Mouse (Mus musculus): ENCODE data around the gene Trex1.
A peak's percentile ranks its signal among the peaks of the same experiment; 100 is the strongest.

GRCm38 (mm10) chr9:109038086-109038895 lies 21.2 kb downstream of the Trex1 start, which contains the start of gene Shisa5:
- TF ChIP-seq POLR2A (IDR thresholded peaks at IDR 0.05; ENCODE audit: insufficient read depth, low read depth, low read length), result peak; percentile 86
- no peak for TF ChIP-seq EP300 (IDR thresholded peaks at IDR 0.05; ENCODE audit: insufficient read depth, low read depth, low read length)

Data from heart, adult 2 months (tissue).